Mouse (Mus musculus) retina, adult 2 months (tissue): ENCODE measurements around the gene Csnk2a1.

Source experiments
- DNase-seq: peaks from one replicate; pipeline ENCODE4 v3.0.0-alpha.2; 2012; ENCODE audit warnings: low read depth, low spot score

Csnk2a1 gene

DNA sequence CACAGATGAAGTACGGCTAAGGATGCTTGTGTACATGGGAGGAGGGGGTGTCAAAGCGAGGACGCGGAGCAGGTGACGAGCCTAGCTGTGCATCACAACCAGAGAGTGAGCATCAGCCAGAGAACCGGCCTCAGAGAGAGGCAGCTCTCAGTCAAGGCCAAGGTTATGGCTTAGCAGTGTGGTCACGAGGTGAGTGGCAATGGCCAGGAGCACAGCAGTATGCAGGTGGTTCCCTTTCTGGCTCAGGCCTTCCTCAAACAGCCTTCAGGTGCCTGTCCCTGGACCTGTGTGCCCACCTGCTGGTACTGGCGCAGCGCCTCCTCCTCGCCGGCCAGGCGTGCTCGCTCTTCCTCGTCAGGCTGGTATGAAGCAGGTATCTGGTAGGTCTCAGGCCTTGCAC, 97.3 kb downstream of the Csnk2a1 start:
- DNase-seq = no peak

DNA sequence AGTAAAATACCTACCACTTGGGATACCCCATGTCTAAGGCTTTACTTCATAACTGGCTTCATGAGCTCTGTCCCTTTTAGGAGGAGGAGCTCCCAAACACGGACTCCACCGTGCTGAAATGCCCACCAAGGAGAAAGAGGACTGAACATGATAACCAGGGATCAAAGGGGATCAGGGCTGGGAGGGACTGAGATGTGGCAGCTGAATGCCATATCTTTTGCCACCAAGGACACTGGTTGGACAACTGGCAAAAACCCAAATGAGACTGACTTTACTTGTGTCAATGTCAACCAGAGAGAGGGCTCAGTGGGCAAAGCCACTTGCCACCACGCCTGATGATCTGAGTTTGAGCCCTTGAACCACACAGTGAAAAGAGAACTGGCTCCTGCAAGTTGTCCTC, 98.2 kb downstream of the Csnk2a1 start:
- DNase-seq = no peak

DNA sequence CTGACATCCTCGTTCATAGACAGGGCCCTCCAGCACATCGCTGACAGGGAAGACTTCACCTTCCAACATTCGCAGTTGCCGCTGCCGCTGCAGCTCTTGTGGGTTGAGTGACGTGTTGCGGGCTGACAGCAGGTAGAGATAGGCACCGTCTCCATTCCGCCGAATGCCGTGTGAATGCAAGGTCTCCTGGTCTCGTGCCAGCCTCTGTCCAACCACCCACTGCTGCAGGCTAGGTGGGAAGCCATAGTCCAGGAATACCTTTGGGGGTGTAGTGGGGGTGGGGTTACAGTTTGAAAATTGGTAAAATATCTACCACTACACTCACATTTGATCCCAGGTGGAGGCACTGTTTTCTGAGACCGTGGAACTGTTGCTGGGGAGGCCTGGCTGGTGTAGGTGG, 99.5 kb downstream of the Csnk2a1 start:
- no peak for DNase-seq

DNA sequence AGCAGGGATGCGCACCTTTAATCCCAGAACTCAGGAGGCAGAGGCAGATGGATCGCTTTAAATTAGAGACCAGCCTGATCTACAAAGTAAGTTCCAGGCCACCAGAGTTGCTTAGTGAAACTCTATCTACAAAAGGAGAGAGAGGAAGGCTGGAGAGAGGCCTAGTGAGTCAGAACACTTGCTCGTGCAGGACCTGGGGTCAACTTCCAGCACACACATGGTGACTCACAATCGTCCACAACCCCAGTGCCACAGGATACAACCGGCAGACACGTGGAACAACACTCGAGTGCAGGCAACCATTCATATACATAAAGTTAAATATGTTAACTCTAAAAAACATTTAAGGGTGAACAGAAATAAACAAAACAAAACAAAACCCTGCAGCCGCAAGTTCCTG, 100.0 kb downstream of the Csnk2a1 start:
- DNase-seq = no peak

DNA sequence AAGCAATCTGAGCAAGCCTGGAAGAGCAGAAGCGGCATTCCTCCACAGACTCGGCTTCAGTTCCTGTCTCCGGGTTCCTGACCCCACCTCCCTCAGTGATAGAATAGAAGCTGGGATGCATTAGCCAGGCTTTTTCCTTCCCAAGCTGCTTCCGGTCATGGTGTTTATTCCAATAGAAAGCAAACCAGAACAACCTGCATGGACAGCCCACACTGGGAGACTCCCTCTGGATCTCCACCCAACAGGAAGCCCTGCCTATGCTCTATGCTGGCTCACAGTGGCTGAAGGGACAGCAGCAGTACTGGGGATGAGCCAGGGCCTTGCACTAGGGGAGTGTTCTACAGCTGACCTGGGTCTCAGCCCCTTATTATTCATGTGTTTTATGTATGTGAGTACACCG, 101.3 kb downstream of the Csnk2a1 start:
- no peak for DNase-seq

DNA sequence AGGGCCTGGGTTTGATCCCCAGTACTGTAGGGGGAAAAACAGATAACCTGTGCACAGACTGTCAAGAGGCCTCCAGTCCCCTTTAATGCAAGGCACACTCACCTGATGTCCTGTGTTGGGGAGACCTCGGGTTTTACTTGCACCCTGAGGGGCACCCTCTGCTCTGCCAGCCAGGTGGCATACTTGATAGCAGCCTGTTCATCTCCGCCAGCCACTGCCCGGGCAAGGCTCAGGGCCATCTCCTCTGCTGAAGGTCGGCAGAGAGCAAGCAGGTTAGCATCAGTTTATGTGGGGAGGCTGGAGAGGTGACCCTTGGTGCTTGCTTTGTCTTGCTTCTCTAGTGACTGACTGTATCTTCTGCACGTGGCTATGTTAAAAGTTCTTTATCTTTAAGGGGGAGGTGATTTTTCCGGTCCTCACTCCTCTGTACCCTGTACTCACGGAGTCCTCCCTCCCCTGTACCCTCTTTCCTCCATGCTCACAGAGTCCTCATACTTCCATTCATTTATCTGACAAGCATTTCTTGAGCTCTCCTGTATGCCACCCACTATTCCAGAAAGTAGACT, 104.3 kb downstream of the Csnk2a1 start:
- no peak for DNase-seq
